Mouse (Mus musculus) E14TG2a.4 (cell line): ENCODE results near the gene Cst13.

Source experiments
- H3K27me3 ChIP-seq: 2 replicates; pipeline ENCODE4 v1.6.1; 2014; ENCODE audit warnings: low read length, control low read depth; ENCODE audit not compliant: insufficient read depth
- H3K36me3 ChIP-seq: 2 replicates; pipeline ENCODE4 v1.6.1; 2014; ENCODE audit warnings: low read length, control low read depth; ENCODE audit not compliant: insufficient read depth
- H3K4me1 ChIP-seq: replicated peaks from 2 replicates; pipeline ENCODE4 v1.6.1; 2014; ENCODE audit warnings: low read depth, low read length, control low read depth
- H3K4me3 ChIP-seq: replicated peaks from 2 replicates; pipeline ENCODE4 v1.5.1; 2014; ENCODE audit warnings: mild to moderate bottlenecking, low read length
- H3K9me3 ChIP-seq: 2 replicates; pipeline ENCODE4 v1.6.1; 2014; ENCODE audit warnings: low read length, control low read depth
- CTCF ChIP-seq: conservative IDR thresholded peaks from 2 replicates; pipeline ENCODE4 v1.5.1; 2014; ENCODE audit warnings: low read length
- NANOG ChIP-seq: IDR thresholded peaks from 2 replicates; pipeline ENCODE4 v1.6.1; 2014; ENCODE audit warnings: borderline replicate concordance, low read length, mixed read lengths
- POU5F1 ChIP-seq: IDR thresholded peaks from 2 replicates; pipeline ENCODE4 v1.6.1; 2014; ENCODE audit warnings: low read length, borderline replicate concordance

The Cst13 gene

GRCm38 (mm10) chr2:148868959-148869358 lies 49.1 kb downstream of the Cst13 start:
- Histone ChIP-seq H3K36me3 (peaks cover 36% of the 10 kb centered on the region), H3K9me3 (no peaks in the 10 kb centered on the region), H3K27me3 (no peaks in the 10 kb centered on the region), H3K4me1 (peaks cover 24% of the 10 kb centered on the region), H3K4me3 (no peak overlapping the region)
- no peak for TF ChIP-seq POU5F1
- no peak for TF ChIP-seq NANOG
- no peak for TF ChIP-seq CTCF

- peaks cover 29% of the 10 kb centered on the region for H3K4me1 ChIP-seq
- H3K27me3 ChIP-seq: no peaks in the 10 kb centered on the region
- H3K9me3 ChIP-seq: no peaks in the 10 kb centered on the region
- H3K4me3 ChIP-seq: no peak overlapping the region
- TF ChIP-seq NANOG (no peak), POU5F1 (no peak), CTCF (no peak)
- H3K36me3 ChIP-seq: peaks cover 42% of the 10 kb centered on the region
Observed at GRCm38 (mm10) chr2:148870526-148870925, 50.6 kb downstream of the Cst13 start.

- TF ChIP-seq CTCF (no peak), POU5F1 (no peak), NANOG (no peak)
- peaks cover 49% of the 10 kb centered on the region for H3K4me1 ChIP-seq
- H3K36me3 ChIP-seq: peaks cover 42% of the 10 kb centered on the region
- no peaks in the 10 kb centered on the region for H3K9me3 ChIP-seq
- no peaks in the 10 kb centered on the region for H3K27me3 ChIP-seq
- H3K4me3 ChIP-seq: peak overlapping the region; percentile 96
Observed at GRCm38 (mm10) chr2:148872860-148873259, 53.0 kb downstream of the Cst13 start.

- peak overlapping the region; percentile 96 for H3K4me3 ChIP-seq
- peaks cover 42% of the 10 kb centered on the region for H3K36me3 ChIP-seq
- H3K9me3 ChIP-seq: no peaks in the 10 kb centered on the region
- H3K27me3 ChIP-seq: no peaks in the 10 kb centered on the region
- peaks cover 62% of the 10 kb centered on the region for H3K4me1 ChIP-seq
- TF ChIP-seq CTCF: no peak
- TF ChIP-seq POU5F1: no peak
- TF ChIP-seq NANOG: no peak
Observed at GRCm38 (mm10) chr2:148874224-148874616, 54.3 kb downstream of the Cst13 start.

- H3K27me3 ChIP-seq: no peaks in the 10 kb centered on the region
- TF ChIP-seq NANOG: peak; percentile 84
- no peak for TF ChIP-seq CTCF
- H3K4me1 ChIP-seq: peaks cover 68% of the 10 kb centered on the region
- H3K36me3 ChIP-seq: peaks cover 42% of the 10 kb centered on the region
- H3K9me3 ChIP-seq: no peaks in the 10 kb centered on the region
- peak overlapping the region; percentile 96 for H3K4me3 ChIP-seq
Observed at GRCm38 (mm10) chr2:148874617-148875334, 54.9 kb downstream of the Cst13 start.

- peaks cover 71% of the 10 kb centered on the region for H3K4me1 ChIP-seq
- TF ChIP-seq POU5F1 (no peak), CTCF (no peak), NANOG (no peak)
- peaks cover 41% of the 10 kb centered on the region for H3K36me3 ChIP-seq
Observed at GRCm38 (mm10) chr2:148875335-148875811, 55.5 kb downstream of the Cst13 start, which contains the start of gene Cst3. Gene Cst3 (minus strand): TSS chr2:148875692.

GRCm38 (mm10) chr2:148877016-148877770 lies 57.3 kb downstream of the Cst13 start:
- no peaks in the 10 kb centered on the region for H3K27me3 ChIP-seq
- TF ChIP-seq CTCF: no peak
- no peak for TF ChIP-seq NANOG
- TF ChIP-seq POU5F1: no peak
- no peaks in the 10 kb centered on the region for H3K9me3 ChIP-seq
- no peak overlapping the region for H3K4me3 ChIP-seq
- H3K36me3 ChIP-seq: peaks cover 24% of the 10 kb centered on the region
- H3K4me1 ChIP-seq: peaks cover 65% of the 10 kb centered on the region

More at GRCm38 (mm10) chr2:148875335-148875811, 55.5 kb downstream of the Cst13 start, which contains the start of gene Cst3:
- H3K9me3 ChIP-seq: no peaks in the 10 kb centered on the region
- H3K4me3 ChIP-seq: peak within 1 kb of the TSS; percentile 96
- H3K27me3 ChIP-seq: no peaks in the 10 kb centered on the region

- no peak for TF ChIP-seq NANOG
- no peak for TF ChIP-seq CTCF
- TF ChIP-seq POU5F1: no peak
- Histone ChIP-seq H3K9me3 (no peaks in the 10 kb centered on the region), H3K4me3 (no peak overlapping the region), H3K36me3 (peaks cover 9% of the 10 kb centered on the region), H3K4me1 (peaks cover 50% of the 10 kb centered on the region), H3K27me3 (no peaks in the 10 kb centered on the region)
Observed at GRCm38 (mm10) chr2:148878641-148879130, 58.8 kb downstream of the Cst13 start.
